Mouse (Mus musculus): ENCODE measurements at regions not wholly inside any gene's neighbourhood (a gene's known extent, or its start where the extent isn't known, plus 50 kb on each side); places are given as distances from the start of the nearest gene placed in this dataset.
"Not testable (repeated sequence)": the region's sequence is repeated elsewhere in the genome, so short reads cannot be mapped to it uniquely, and the experiment has no call there.

GRCm38 (mm10) chr1:140810170-140810569, 564.2 kb downstream of the Kcnt2 start:
- Histone ChIP-seq H3K9me3 (ENCODE audit: low read length) (no peaks in the 10 kb centered on the region), H3K4me2 (ENCODE audit: low read depth) (no peak overlapping the region), H3K27me3 (ENCODE audit: insufficient read depth, low read length) (no peaks in the 10 kb centered on the region), H3K27ac (ENCODE audit: low read depth, low read length) (no peak overlapping the region), H3K36me3 (ENCODE audit: insufficient read depth) (no peaks in the 10 kb centered on the region), H3K9ac (no peak overlapping the region), H3K4me3 (ENCODE audit: low read depth, low read length) (no peak overlapping the region), H3K4me1 (ENCODE audit: insufficient read depth) (no peaks in the 10 kb centered on the region)
- ATAC-seq (no peak), DNase-seq (no peak)
- no peak for TF ChIP-seq CTCF (IDR thresholded peaks at IDR 0.05; ENCODE audit: low read depth)
- WGBS: 74% methylated on average over 5 of the region's 5 CpGs

GRCm38 (mm10) chr1:140838766-140839165, 592.8 kb downstream of the Kcnt2 start:
- DNase-seq (no peak), ATAC-seq (no peak)
- Histone ChIP-seq H3K4me2 (ENCODE audit: low read depth) (no peak overlapping the region), H3K4me1 (ENCODE audit: insufficient read depth) (no peaks in the 10 kb centered on the region), H3K9me3 (ENCODE audit: low read length) (no peaks in the 10 kb centered on the region), H3K36me3 (ENCODE audit: insufficient read depth) (no peaks in the 10 kb centered on the region), H3K9ac (no peak overlapping the region), H3K27me3 (ENCODE audit: insufficient read depth, low read length) (no peaks in the 10 kb centered on the region), H3K27ac (ENCODE audit: low read depth, low read length) (no peak overlapping the region), H3K4me3 (ENCODE audit: low read depth, low read length) (no peak overlapping the region)
- 61% methylated on average over 4 of the region's 4 CpGs for WGBS
- no peak for TF ChIP-seq CTCF (IDR thresholded peaks at IDR 0.05; ENCODE audit: low read depth)

- Histone ChIP-seq H3K36me3 (ENCODE audit: insufficient read depth) (no peaks in the 10 kb centered on the region), H3K27ac (ENCODE audit: low read depth, low read length) (no peak overlapping the region), H3K9me3 (ENCODE audit: low read length) (no peaks in the 10 kb centered on the region), H3K4me2 (ENCODE audit: low read depth) (no peak overlapping the region), H3K27me3 (ENCODE audit: insufficient read depth, low read length) (no peaks in the 10 kb centered on the region), H3K9ac (no peak overlapping the region), H3K4me3 (ENCODE audit: low read depth, low read length) (no peak overlapping the region), H3K4me1 (ENCODE audit: insufficient read depth) (no peaks in the 10 kb centered on the region)
- WGBS: 94% methylated on average over 2 of the region's 2 CpGs
- no peak for TF ChIP-seq CTCF (IDR thresholded peaks at IDR 0.05; ENCODE audit: low read depth)
- no peak for ATAC-seq
- no peak for DNase-seq
Observed at GRCm38 (mm10) chr1:140840579-140840978, 594.6 kb downstream of the Kcnt2 start.

- H3K4me1 ChIP-seq (ENCODE audit: insufficient read depth): not testable (repeated sequence)
Observed at GRCm38 (mm10) chr1:140848053-140848452, 602.1 kb downstream of the Kcnt2 start.

GRCm38 (mm10) chr1:140851568-140851967, 605.6 kb downstream of the Kcnt2 start:
- Histone ChIP-seq H3K4me3 (ENCODE audit: low read depth, low read length) (no peak overlapping the region), H3K4me2 (ENCODE audit: low read depth) (no peak overlapping the region), H3K36me3 (ENCODE audit: insufficient read depth) (no peaks in the 10 kb centered on the region), H3K27me3 (ENCODE audit: insufficient read depth, low read length) (no peaks in the 10 kb centered on the region), H3K9ac (no peak overlapping the region), H3K27ac (ENCODE audit: low read depth, low read length) (no peak overlapping the region), H3K4me1 (ENCODE audit: insufficient read depth) (no peaks in the 10 kb centered on the region), H3K9me3 (ENCODE audit: low read length) (no peaks in the 10 kb centered on the region)
- ATAC-seq (no peak), DNase-seq (no peak)
- 0 out of 2 replicates have a peak, but pooled peaks have one; percentile 18 for TF ChIP-seq CTCF (IDR thresholded peaks at IDR 0.05; ENCODE audit: low read depth)

More at GRCm38 (mm10) chr1:140848053-140848452, 602.1 kb downstream of the Kcnt2 start:
- H3K4me3 ChIP-seq (ENCODE audit: low read depth, low read length); H3K36me3 ChIP-seq (ENCODE audit: insufficient read depth); DNase-seq; H3K9ac ChIP-seq; H3K9me3 ChIP-seq (ENCODE audit: low read length); H3K27ac ChIP-seq (ENCODE audit: low read depth, low read length); H3K4me2 ChIP-seq (ENCODE audit: low read depth); H3K27me3 ChIP-seq (ENCODE audit: insufficient read depth, low read length); ATAC-seq: not testable (repeated sequence)
- 79% methylated on average over 3 of the region's 3 CpGs for WGBS
